Mouse (Mus musculus) ES-E14 (cell line): ENCODE measurements at regions not wholly inside any gene's neighbourhood (a gene's known extent, or its start where the extent isn't known, plus 50 kb on each side); places are given as distances from the start of the nearest gene placed in this dataset.

Experiments used
- DNase-seq: peaks from one replicate; pipeline ENCODE4 v3.0.0-alpha.2; 2013; ENCODE audit warnings: low read depth, low spot score
- H3K27ac ChIP-seq: 2 replicates; pipeline ENCODE4 v1.5.1; 2012; ENCODE audit warnings: low read depth, mild to moderate bottlenecking, low read length, moderate library complexity, mixed read lengths; ENCODE audit not compliant: poor library complexity, insufficient read depth, severe bottlenecking
- H3K36me3 ChIP-seq: 2 replicates; pipeline ENCODE4 v1.6.1; 2012; ENCODE audit warnings: mild to moderate bottlenecking, low read length, moderate library complexity, mixed read lengths; ENCODE audit not compliant: control insufficient read depth, poor library complexity, insufficient read depth, severe bottlenecking
- H3K4me1 ChIP-seq, 2 experiments: fragments of 150-350 bp in 1 of 2; sonication (generic) in 1 of 2; 2 replicates each; pipeline ENCODE4 v1.6.1; 2012; ENCODE audit warnings: low read length in 2 of 2, mild to moderate bottlenecking in 1 of 2, mixed read lengths in 1 of 2; ENCODE audit not compliant: control insufficient read depth in 2 of 2, insufficient read depth in 2 of 2, poor library complexity in 1 of 2
- H3K4me3 ChIP-seq, 2 experiments: fragments of 150-350 bp in 1 of 2; sonication (generic) in 1 of 2; 2 replicates each; pipeline ENCODE4 v1.5.1; 2012; ENCODE audit warnings: low read length in 2 of 2, low read depth in 1 of 2, mild to moderate bottlenecking in 1 of 2, mixed read lengths in 1 of 2; ENCODE audit not compliant: insufficient read depth in 1 of 2, poor library complexity in 1 of 2, severe bottlenecking in 1 of 2
- H3K9ac ChIP-seq: 2 replicates; pipeline ENCODE4 v1.6.1; 2012; ENCODE audit warnings: low read depth, mild to moderate bottlenecking, low read length, mixed read lengths; ENCODE audit not compliant: poor library complexity, insufficient read depth, severe bottlenecking
- H3K9me3 ChIP-seq: fragments of 150-350 bp; sonication (generic); 2 replicates; pipeline ENCODE4 v1.6.1; 2012; ENCODE audit warnings: low read depth, mild to moderate bottlenecking, low read length; ENCODE audit not compliant: control insufficient read depth, insufficient read depth
- CHD2 ChIP-seq: IDR thresholded peaks from 2 replicates; pipeline ENCODE4 v1.6.1; 2014; ENCODE audit warnings: mild to moderate bottlenecking, low read depth, low read length, inconsistent platforms
- HCFC1 ChIP-seq: IDR thresholded peaks from 2 replicates; pipeline ENCODE4 v1.6.1; 2012; ENCODE audit warnings: low read length, inconsistent platforms, borderline replicate concordance; ENCODE audit not compliant: insufficient read depth
- MAFK ChIP-seq: IDR thresholded peaks from 2 replicates; pipeline ENCODE4 v1.6.1; 2014; ENCODE audit warnings: mild to moderate bottlenecking, low read depth, low read length, inconsistent platforms; ENCODE audit not compliant: insufficient read depth
- ZC3H11A ChIP-seq: IDR thresholded peaks from 2 replicates; pipeline ENCODE4 v1.6.1; 2012; ENCODE audit warnings: low read depth, mild to moderate bottlenecking, inconsistent platforms, low read length, borderline replicate concordance
- ZNF384 ChIP-seq: IDR thresholded peaks from 2 replicates; pipeline ENCODE4 v1.6.1; 2012; ENCODE audit warnings: low read depth, low read length, inconsistent platforms
- in situ Hi-C, 2 experiments: fragments of 600-800 bp; cut with MboI; formaldehyde crosslinking; loops; one replicate each; pipeline ENCODE4 v1.15.1; 2025; ENCODE audit warnings: low sequenced_read_pairs in 2 of 2, inconsistent platforms in 1 of 2; ENCODE audit not compliant: unreplicated experiment in 2 of 2

DNA sequence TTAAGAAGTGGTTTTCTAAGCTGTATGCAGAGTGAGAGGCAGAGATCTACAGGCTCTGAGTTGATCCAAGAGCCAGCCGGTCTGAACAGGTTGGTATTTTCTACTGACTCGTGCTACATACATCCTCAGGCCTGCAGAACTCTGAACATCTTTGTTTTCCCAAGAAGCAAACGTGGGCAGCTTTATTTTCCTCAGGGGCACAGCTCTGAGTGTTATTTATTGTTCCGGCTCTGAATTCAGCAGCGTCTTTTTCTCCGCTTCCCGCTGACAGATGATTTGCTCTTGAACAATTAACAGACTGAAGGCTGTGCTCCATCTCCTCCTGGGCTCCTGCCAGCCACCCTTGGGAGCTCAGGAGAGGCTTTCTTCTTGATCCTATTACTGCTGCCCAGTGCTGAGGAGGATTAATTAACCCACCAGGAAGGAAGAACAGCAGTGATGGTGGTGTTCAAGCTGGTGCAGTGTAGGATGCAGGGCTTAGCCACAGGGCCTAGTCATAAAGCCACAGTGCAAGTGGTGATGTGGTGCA, 63.5 kb upstream of the Camk1g start:
- H3K4me3 ChIP-seq: no peak overlapping the region
- DNase-seq: no peak
- H3K4me1 ChIP-seq: no peaks in the 10 kb centered on the region
- no peaks in the 10 kb centered on the region for H3K9me3 ChIP-seq
- H3K27ac ChIP-seq: no peak overlapping the region
- H3K36me3 ChIP-seq: no peaks in the 10 kb centered on the region
- TF ChIP-seq HCFC1: no peak
- no peak for TF ChIP-seq MAFK
- no peak for TF ChIP-seq CHD2
- TF ChIP-seq ZC3H11A: no peak
- TF ChIP-seq ZNF384: no peak
- in situ Hi-C loops: no loop called here
- no peak overlapping the region for H3K9ac ChIP-seq

DNA sequence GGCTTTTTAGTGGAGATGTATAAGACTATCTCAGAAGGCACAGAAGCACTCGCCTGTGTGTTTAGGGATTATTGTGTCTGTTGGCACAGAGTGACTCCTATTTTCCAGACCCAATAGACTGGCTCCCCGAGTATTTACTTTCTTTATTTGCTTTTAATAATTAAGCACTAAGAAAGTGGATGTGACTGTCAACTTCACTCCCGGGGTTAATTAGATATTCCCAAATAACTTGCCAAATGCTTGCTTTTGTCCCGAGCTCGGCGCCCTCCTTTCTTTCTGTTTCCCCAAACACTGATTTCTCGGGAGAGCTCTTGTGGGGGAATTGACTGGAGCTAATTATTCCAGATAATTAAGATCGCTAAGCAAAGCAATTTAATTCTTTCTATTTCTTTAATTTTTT, 60.1 kb upstream of the Camk1g start:
- in situ Hi-C loops: no loop called here
- no peaks in the 10 kb centered on the region for H3K36me3 ChIP-seq
- H3K9me3 ChIP-seq: no peaks in the 10 kb centered on the region
- H3K27ac ChIP-seq: no peak overlapping the region
- H3K9ac ChIP-seq: no peak overlapping the region
- no peak for TF ChIP-seq ZC3H11A
- no peak for TF ChIP-seq MAFK
- no peak for TF ChIP-seq HCFC1
- TF ChIP-seq CHD2: no peak
- DNase-seq: no peak
- H3K4me3 ChIP-seq: no peak overlapping the region
- H3K4me1 ChIP-seq: no peaks in the 10 kb centered on the region

DNA sequence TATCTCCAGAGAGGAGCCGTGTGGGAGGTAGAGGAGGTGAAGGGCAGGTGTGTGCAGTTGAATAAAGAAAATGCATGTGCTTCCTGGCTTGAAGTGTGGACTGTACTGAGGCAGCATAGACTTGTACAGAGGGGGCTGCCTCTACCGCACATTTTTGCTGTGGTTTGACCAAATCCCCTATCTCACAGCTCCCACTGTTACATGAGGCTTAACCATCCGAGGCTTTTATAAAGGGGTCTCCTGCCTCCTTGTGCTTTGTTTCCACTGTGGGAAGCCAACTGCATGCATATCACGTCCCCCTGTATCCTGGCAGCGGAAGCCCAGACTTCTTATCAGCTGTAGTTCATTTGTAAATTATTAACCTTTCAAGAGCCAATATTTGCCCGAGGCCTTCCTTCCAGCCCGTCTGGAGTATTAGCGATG, 53.6 kb upstream of the Camk1g start:
- no peak for TF ChIP-seq CHD2
- no peak for TF ChIP-seq ZNF384
- no peak for TF ChIP-seq MAFK
- no peak for TF ChIP-seq ZC3H11A
- TF ChIP-seq HCFC1: no peak
- Histone ChIP-seq H3K27ac (no peak overlapping the region), H3K4me3 (no peak overlapping the region), H3K9me3 (no peaks in the 10 kb centered on the region), H3K4me1 (no peaks in the 10 kb centered on the region), H3K36me3 (no peaks in the 10 kb centered on the region), H3K9ac (no peak overlapping the region)
- no peak for DNase-seq
- in situ Hi-C loops: no loop called here

DNA sequence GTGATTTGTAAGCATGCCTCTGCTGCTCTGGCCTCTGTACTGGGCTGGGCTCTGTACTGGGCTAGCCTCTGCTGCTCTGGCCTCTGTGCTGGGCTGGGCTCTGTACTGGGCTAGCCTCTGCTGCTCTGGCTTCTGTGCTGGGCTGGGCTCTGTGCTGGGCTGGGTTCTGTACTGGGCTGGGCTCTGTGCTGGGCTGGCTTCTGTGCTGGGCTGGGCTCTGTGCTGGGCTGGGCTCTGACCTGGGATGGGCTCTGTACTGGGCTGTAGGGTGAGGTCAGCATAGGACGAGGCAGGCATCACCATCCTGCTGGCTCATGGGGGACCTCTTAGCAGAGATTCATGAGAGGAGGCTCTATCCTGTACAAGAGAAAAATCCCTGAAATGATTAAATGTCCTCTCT, 52.8 kb upstream of the Camk1g start:
- Histone ChIP-seq H3K36me3 (no peaks in the 10 kb centered on the region), H3K4me1 (no peaks in the 10 kb centered on the region), H3K9ac (no peak overlapping the region), H3K4me3 (no peak overlapping the region), H3K27ac (no peak overlapping the region), H3K9me3 (no peaks in the 10 kb centered on the region)
- DNase-seq: no peak
- no peak for TF ChIP-seq CHD2
- no peak for TF ChIP-seq ZC3H11A
- TF ChIP-seq HCFC1: no peak
- TF ChIP-seq ZNF384: no peak
- no peak for TF ChIP-seq MAFK
- in situ Hi-C loops: no loop called here

DNA sequence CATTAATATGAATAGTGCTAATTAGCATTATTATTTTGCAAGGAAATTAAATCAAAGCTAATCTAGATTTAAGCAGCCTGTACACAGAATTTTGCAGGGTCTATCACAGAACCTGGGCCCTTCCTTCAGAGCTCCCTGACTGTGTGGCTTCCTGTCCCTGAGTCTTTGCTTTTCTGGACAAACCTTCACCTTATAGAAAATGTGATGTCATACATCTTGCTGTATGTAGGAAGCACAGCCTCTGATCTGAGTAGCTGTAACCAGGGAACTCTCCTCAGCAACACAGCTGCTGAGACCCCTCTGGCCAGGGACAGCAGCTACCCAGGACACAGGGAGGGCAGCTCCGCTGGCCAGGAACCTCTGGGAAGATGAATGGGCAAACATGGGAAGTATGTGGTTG, 51.7 kb upstream of the Camk1g start:
- Histone ChIP-seq H3K27ac (no peak overlapping the region), H3K4me1 (no peaks in the 10 kb centered on the region), H3K36me3 (no peaks in the 10 kb centered on the region), H3K9me3 (no peaks in the 10 kb centered on the region), H3K4me3 (no peak overlapping the region), H3K9ac (no peak overlapping the region)
- in situ Hi-C loops: no loop called here
- DNase-seq: no peak
- TF ChIP-seq HCFC1 (no peak), ZNF384 (no peak), MAFK (no peak), ZC3H11A (no peak), CHD2 (no peak)
